Mouse (Mus musculus) limb, embryonic 12.5 days (tissue): ENCODE measurements around the gene Gnptg. TPM values are rescaled to one million over a fixed set of nuclear protein-coding genes. Genes with fewer than 3 reads are reported as not detected.

Source experiments
- ATAC-seq: fragments of 200-750 bp; cut with Nextera tagmentation; 2 replicates; pipeline ENCODE4 v1.8.0; 2017; ENCODE audit warnings: low read depth, moderate TSS enrichment; ENCODE audit not compliant: insufficient number of reproducible peaks, insufficient read depth, low FRiP score, low TSS enrichment
- H3K27ac ChIP-seq: fragments of 300-500 bp; sonication (generic); 2 replicates; pipeline ENCODE4 v1.5.1; 2016; ENCODE audit warnings: mild to moderate bottlenecking, moderate library complexity
- H3K27me3 ChIP-seq: fragments of 300-500 bp; sonication (generic); 2 replicates; pipeline ENCODE4 v1.6.1; 2016; ENCODE audit warnings: mild to moderate bottlenecking, moderate library complexity
- H3K36me3 ChIP-seq: fragments of 300-500 bp; sonication (generic); 2 replicates; pipeline ENCODE4 v1.6.1; 2016; ENCODE audit warnings: mild to moderate bottlenecking, moderate library complexity
- H3K4me1 ChIP-seq: fragments of 300-500 bp; sonication (generic); replicated peaks from 2 replicates; pipeline ENCODE4 v1.6.1; 2016
- H3K4me2 ChIP-seq: fragments of 300-500 bp; sonication (generic); 2 replicates; pipeline ENCODE4 v1.6.1; 2016; ENCODE audit warnings: mild to moderate bottlenecking, moderate library complexity
- H3K4me3 ChIP-seq: fragments of 300-500 bp; sonication (generic); replicated peaks from 2 replicates; pipeline ENCODE4 v1.5.1; 2016; ENCODE audit warnings: mild to moderate bottlenecking
- H3K9ac ChIP-seq: fragments of 300-500 bp; sonication (generic); replicated peaks from 2 replicates; pipeline ENCODE4 v1.6.1; 2016; ENCODE audit warnings: mild to moderate bottlenecking, moderate library complexity
- H3K9me3 ChIP-seq: fragments of 300-500 bp; sonication (generic); 2 replicates; pipeline ENCODE4 v1.6.1; 2016; ENCODE audit warnings: mild to moderate bottlenecking, moderate library complexity
- WGBS: fragments of 180-500 bp; shearing (Covaris S2); methylation state at CpG from one replicate; pipeline ENCODE4 v1.1.7; 2016; 5-methylcytosine and 5-hydroxymethylcytosine counted together
- polyA plus RNA-seq: library from polyadenylated mRNA; unstranded; fragments of >200 nt; fragmentation: Nextera tagmentation; extraction: Ambion mirVana; gene quantifications from 2 replicates; pipeline ENCODE4 v1.2.1, GENCODE M21; 2016

Gnptg gene
- polyA plus RNA-seq, 1 experiment from 2014 or later, result 30.4 TPM

- ATAC-seq, result peak; percentile 82
- Histone ChIP-seq H3K9me3 (no peaks in the 10 kb centered on the region), H3K4me1 (peaks cover 23% of the 10 kb centered on the region), H3K27ac (peak overlapping the region; percentile 25; the same call in 1 of the 2 replicates), H3K4me3 (peak overlapping the region; percentile 45), H3K4me2 (peak overlapping the region; percentile 80), H3K27me3 (no peaks in the 10 kb centered on the region), H3K36me3 (peaks cover 57% of the 10 kb centered on the region), H3K9ac (peak overlapping the region; percentile 58)
- under 1% methylated on average over 20 of the region's 30 CpGs for WGBS
Measured at GRCm38 (mm10) chr17:25221821-25222503, 18.0 kb downstream of the Gnptg start.

DNA sequence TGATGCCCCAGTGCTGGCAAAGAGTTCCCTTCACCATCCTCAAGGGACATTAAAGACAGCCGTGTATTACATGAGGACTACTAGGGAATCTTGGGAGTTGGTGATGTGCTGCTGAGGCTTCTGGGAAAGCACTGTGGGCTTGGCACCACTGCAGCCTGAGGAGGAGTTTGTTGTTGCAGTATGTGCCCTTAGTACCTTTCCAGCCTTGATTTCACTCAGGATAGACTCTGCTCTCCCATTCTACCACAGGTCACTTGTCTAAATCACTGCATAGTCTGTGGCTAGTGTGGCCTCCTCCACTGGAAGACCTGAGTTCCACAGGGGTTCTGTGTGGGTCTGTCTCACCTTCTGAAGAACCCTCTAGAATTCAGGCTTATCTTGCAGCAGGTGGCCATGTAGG, 19.2 kb downstream of the Gnptg start:
- H3K36me3 ChIP-seq, result peaks cover 58% of the 10 kb centered on the region
- 85% methylated on average over 1 of the region's 1 CpGs for WGBS

DNA sequence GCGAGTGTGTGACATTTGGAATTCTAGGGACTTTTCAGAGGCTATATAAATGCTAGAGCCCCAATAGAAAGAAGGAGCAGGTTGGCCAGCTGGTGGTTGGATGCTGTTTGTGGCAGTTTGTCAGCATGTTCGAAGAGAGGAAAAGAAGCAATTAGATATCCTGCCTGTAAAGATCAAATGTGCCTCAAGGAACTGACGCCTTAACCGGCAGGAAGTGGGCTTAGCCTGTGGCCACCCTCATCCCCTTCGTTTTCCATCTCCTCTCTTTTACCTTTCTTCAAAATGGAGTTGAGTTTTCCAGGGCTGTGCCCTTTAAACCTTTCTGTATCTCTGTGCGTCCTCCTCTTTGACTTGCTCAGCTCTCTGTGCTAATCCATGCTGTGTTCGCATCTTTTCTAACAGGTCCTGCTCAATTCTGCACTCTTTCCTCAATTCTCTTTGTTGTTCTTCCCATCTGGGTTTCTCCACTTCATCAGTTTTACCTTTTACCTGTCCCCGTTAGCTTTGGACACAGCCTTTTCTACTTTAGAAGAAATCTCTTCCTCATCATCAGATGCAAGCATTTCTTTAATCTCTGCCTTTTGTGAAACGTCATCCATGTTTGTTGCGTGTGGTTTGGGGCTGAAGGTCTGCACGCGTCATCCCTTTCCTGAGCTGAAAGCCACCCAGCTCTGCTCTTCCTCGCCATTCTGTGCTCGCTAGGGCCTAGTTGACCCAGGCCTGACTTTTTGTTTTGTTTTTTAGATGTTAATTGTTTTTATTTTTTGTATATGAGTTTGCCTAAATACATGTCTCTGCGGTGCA, 20.2 kb downstream of the Gnptg start:
- Histone ChIP-seq H3K9ac (no peak overlapping the region), H3K27me3 (no peaks in the 10 kb centered on the region), H3K4me2 (no peak overlapping the region), H3K4me1 (peaks cover 23% of the 10 kb centered on the region), H3K9me3 (no peaks in the 10 kb centered on the region), H3K27ac (no peak overlapping the region), H3K4me3 (no peak overlapping the region), H3K36me3 (peaks cover 61% of the 10 kb centered on the region)
- ATAC-seq, result no peak
- 88% methylated on average over 15 of the region's 15 CpGs for WGBS

More for the DNA sequence above, 19.2 kb downstream of the Gnptg start:
- H3K27ac ChIP-seq, result no peak overlapping the region
- no peaks in the 10 kb centered on the region for H3K27me3 ChIP-seq
- H3K4me3 ChIP-seq, result no peak overlapping the region
- peaks cover 23% of the 10 kb centered on the region for H3K4me1 ChIP-seq
- H3K4me2 ChIP-seq, result no peak overlapping the region
- H3K9ac ChIP-seq, result no peak overlapping the region
- no peak for ATAC-seq
- no peaks in the 10 kb centered on the region for H3K9me3 ChIP-seq

DNA sequence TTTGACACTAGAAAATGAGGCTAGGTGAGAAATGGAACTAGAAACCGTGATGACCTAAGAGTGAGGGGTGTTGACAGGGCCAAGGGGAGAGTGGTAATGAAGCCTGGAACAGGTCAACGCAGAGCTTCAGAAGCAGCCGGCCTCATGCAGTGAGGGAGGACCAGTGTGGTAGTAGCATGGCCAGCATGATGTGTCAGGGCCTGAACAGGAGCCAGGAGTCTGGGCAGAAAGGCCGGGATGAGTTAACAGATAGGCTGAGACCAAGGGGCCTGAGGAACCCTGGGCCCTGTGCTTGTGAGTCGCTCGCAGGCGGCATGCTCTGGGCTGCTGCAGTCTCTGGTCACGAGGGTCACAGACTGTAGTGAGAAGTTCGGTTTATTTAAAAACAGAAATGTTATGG, 21.0 kb downstream of the Gnptg start:
- 91% methylated on average over 9 of the region's 9 CpGs for WGBS
- no peak overlapping the region for H3K9ac ChIP-seq
- no peaks in the 10 kb centered on the region for H3K9me3 ChIP-seq
- peaks cover 69% of the 10 kb centered on the region for H3K36me3 ChIP-seq
- H3K4me1 ChIP-seq, result peaks cover 23% of the 10 kb centered on the region
- H3K27ac ChIP-seq, result no peak overlapping the region
- no peaks in the 10 kb centered on the region for H3K27me3 ChIP-seq
- ATAC-seq, result no peak
- H3K4me3 ChIP-seq, result no peak overlapping the region
- no peak overlapping the region for H3K4me2 ChIP-seq

GRCm38 (mm10) chr17:25215431-25215830, 24.5 kb downstream of the Gnptg start:
- H3K27ac ChIP-seq, result no peak overlapping the region
- H3K27me3 ChIP-seq, result no peaks in the 10 kb centered on the region
- H3K4me2 ChIP-seq, result no peak overlapping the region
- no peak for ATAC-seq
- no peak overlapping the region for H3K9ac ChIP-seq
- no peak overlapping the region for H3K4me3 ChIP-seq
- no peaks in the 10 kb centered on the region for H3K9me3 ChIP-seq
- no peaks in the 10 kb centered on the region for H3K4me1 ChIP-seq
- 91% methylated on average over 3 of the region's 3 CpGs for whole genome bisulfite sequencing
- peaks cover 98% of the 10 kb centered on the region for H3K36me3 ChIP-seq

DNA sequence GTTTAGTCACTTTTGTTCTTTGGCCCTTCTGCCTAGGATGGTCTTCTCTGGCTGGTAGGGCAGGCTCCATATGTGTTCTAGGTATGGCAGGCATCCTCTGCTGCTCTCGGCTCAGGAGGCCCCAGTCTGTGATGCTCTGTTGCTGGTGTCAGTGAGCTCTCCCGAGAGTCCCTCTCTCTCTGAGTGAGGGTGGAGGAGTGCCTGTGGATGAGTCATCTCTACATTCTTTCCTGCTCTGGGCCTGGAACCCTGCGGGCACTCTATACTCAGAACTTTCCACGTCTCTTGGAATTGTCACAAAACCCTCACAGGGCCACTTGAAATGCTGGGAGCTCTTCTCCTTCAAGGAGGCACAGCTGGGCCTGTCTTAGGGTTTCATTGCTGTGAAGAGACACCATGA, 28.2 kb downstream of the Gnptg start:
- WGBS, result 92% methylated on average over 4 of the region's 4 CpGs
- no peak for ATAC-seq
- Histone ChIP-seq H3K4me2 (no peak overlapping the region), H3K9me3 (no peaks in the 10 kb centered on the region), H3K4me3 (no peak overlapping the region), H3K27ac (no peak overlapping the region), H3K4me1 (no peaks in the 10 kb centered on the region), H3K27me3 (no peaks in the 10 kb centered on the region), H3K9ac (no peak overlapping the region), H3K36me3 (peaks cover 99% of the 10 kb centered on the region)

DNA sequence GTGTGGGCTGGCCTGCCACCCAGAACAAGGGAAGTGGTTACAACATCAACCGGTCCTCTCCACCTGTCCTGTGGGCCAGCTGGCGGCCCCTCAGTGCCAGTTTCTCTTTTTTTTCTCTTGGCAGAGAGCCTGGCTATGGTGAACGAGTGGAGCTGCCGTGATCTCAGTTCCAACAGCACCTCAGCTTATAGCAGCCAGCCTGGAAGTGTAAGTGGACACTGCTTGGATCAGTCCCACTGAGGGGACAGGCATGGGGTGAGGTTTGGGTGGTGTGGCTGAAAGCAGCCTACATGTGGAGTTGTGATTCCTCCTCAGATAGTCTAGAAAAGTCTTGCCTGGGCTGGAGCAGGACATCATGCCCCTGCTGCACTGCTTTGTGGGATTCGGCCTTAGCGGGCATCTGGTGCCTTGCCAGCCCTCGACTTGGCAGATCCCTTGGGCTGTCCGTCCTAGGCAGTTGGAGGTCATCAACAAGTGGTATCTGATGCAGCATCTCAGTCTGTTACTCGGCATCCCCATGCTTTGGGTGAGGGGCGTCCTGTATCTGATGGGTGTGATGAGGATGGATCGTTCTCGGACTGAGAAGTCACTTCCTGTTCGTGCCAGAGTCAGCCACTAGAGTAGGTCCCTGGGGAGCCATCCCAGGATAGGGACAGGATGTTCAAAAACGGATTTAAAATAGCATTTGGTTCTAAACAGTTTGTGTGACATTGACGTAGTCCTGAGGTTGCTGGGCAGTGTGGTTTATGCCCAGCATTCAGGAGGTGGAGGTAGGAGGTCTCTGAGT, 29.1 kb downstream of the Gnptg start:
- ATAC-seq, result no peak
- H3K4me3 ChIP-seq, result no peak overlapping the region
- peaks cover 98% of the 10 kb centered on the region for H3K36me3 ChIP-seq
- H3K4me1 ChIP-seq, result no peaks in the 10 kb centered on the region
- no peaks in the 10 kb centered on the region for H3K27me3 ChIP-seq
- no peak overlapping the region for H3K4me2 ChIP-seq
- 86% methylated on average over 15 of the region's 15 CpGs for WGBS
- H3K9ac ChIP-seq, result no peak overlapping the region
- no peaks in the 10 kb centered on the region for H3K9me3 ChIP-seq
- H3K27ac ChIP-seq, result no peak overlapping the region

DNA sequence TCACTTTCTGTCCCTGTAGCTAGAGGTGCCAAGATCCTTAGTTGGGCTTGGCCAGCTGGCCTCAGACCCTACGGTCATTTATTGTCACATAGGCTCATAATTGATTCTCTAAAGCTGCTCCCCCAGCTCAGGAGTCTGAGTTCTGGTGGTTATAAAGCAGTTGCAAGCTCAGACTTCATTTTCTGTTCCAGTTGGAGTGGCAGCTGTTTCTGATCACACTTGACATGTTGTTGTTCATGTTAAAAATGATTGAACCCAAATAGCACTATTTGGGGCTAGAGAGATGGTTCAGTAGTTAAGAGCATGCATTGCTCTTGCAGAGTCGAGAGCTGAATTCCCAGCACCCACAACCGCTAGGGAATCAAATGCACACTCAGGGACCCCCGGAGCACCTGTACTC, 29.9 kb downstream of the Gnptg start:
- no peak overlapping the region for H3K4me2 ChIP-seq
- WGBS, result 89% methylated on average over 4 of the region's 4 CpGs
- H3K4me3 ChIP-seq, result no peak overlapping the region
- no peak for ATAC-seq
- no peak overlapping the region for H3K27ac ChIP-seq
- no peak overlapping the region for H3K9ac ChIP-seq
- H3K4me1 ChIP-seq, result no peaks in the 10 kb centered on the region
- H3K36me3 ChIP-seq, result peaks cover 98% of the 10 kb centered on the region
- H3K9me3 ChIP-seq, result no peaks in the 10 kb centered on the region
- no peaks in the 10 kb centered on the region for H3K27me3 ChIP-seq

DNA sequence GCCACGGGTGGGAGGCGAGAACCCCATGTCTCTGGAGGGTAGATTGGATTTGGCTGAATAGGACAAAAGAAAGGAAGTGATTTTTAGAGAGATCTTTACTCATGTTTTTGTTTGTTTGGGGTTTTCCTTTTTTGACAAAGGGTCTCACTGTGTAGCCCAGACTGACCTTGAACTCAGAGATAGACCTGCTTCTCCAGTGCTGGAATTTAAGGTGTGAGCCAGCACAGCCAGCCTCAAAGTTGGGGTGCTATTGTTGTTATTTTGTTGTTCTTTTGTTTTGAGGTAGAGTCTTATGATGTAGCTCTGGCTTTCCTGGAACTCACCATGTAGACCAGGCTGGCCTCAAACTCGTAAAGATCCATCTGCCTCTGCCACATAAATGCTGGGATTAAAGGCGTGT, 37.5 kb downstream of the Gnptg start:
- 85% methylated on average over 4 of the region's 4 CpGs for WGBS
- no peaks in the 10 kb centered on the region for H3K4me1 ChIP-seq

GRCm38 (mm10) chr17:25189091-25189490, 50.8 kb downstream of the Gnptg start:
- Histone ChIP-seq H3K27me3 (no peaks in the 10 kb centered on the region), H3K4me3 (peak overlapping the region; percentile 99), H3K4me1 (peaks cover 25% of the 10 kb centered on the region), H3K36me3 (peaks cover 32% of the 10 kb centered on the region), H3K27ac (no peak overlapping the region), H3K4me2 (peak overlapping the region; percentile 90), H3K9me3 (no peaks in the 10 kb centered on the region), H3K9ac (peak overlapping the region; percentile 91)
- ATAC-seq, result no peak
- WGBS, result 4% methylated on average over 16 of the region's 16 CpGs

More for the DNA sequence above, 37.5 kb downstream of the Gnptg start:
- Histone ChIP-seq H3K27ac (no peak overlapping the region), H3K36me3 (peaks cover 79% of the 10 kb centered on the region), H3K4me3 (no peak overlapping the region), H3K9ac (no peak overlapping the region), H3K4me2 (no peak overlapping the region), H3K27me3 (no peaks in the 10 kb centered on the region), H3K9me3 (no peaks in the 10 kb centered on the region)
- no peak for ATAC-seq
